Mouse (Mus musculus): ENCODE measurements around the gene Llgl2. TPM values are rescaled to one million over a fixed set of nuclear protein-coding genes. Genes with fewer than 3 reads are reported as not detected.

Llgl2 gene
- total and polyA plus RNA-seq, 3 experiments: 3.8 to 12.3 (median 9.2) TPM

DNA sequence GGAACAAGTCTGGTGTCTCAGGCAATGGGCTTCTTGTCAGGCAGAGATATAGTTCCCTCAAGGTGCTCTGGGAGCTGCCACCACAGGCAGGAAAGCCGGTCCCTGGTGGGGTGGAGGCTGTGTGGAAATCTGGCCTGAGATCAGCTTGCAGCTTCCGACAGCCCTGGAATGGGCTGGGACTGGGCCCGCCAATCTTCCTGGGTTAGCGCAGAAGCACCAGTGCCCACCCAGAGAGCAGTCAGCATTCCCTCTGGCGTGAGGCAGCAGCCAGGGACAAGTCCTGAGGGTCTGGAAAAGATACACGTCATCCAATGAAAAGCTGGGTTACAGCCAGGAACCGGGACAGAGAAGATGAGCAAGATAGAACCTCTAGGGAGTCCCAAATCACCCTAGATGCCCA lies 11.8 kb upstream of the Llgl2 start:
- dilution Hi-C loops (cut with MboI; ENCODE audit: extremely low pct_ligation_motif_present, extremely low pct_unique_long_range_greater_than_20kb, low sequenced_read_pairs) (no loop called here), in situ Hi-C loops (cut with MboI; ENCODE audit: low pct_ligation_motif_present, low pct_unique_long_range_greater_than_20kb, low sequenced_read_pairs) (loop anchor here (5.0 kb wide), 4 partner anchors 95 to 320 kb away; partner anchors contain the start of gene Nt5c)
- DNase-seq (ENCODE audit: extremely low read depth): no peak
- Histone ChIP-seq H3K9me3 (replicated peaks; ENCODE audit: low read length) (no peaks in the 10 kb centered on the region), H3K4me2 (ENCODE audit: insufficient read depth, low read depth, poor library complexity, severe bottlenecking) (no peak overlapping the region), H3K36me3 (replicated peaks in 1 of 2; ENCODE audit: control insufficient read depth in 1 of 2, insufficient read depth in 1 of 2, low read length in 1 of 2) (peaks cover 8 to 64% of the 10 kb centered on the region in 2 experiments), H3K4me3 (replicated peaks in 1 of 3; ENCODE audit: low read depth in 2 of 3, low read length in 2 of 3, poor library complexity in 1 of 3) (no peak overlapping the region), H3K27me3 (replicated peaks) (no peaks in the 10 kb centered on the region), H3K27ac (ENCODE audit: insufficient read depth, low read depth) (no peak overlapping the region), H3K9ac (ENCODE audit: insufficient read depth, low read depth) (no peak overlapping the region), H3K4me1 (ENCODE audit: control insufficient read depth in 1 of 2, insufficient read depth in 2 of 2) (peaks cover 13 to 54% of the 10 kb centered on the region in 2 experiments), H3K79me2 (replicated peaks; ENCODE audit: control insufficient read depth, extremely low read depth, insufficient read depth, poor library complexity, severe bottlenecking) (0 out of 2 replicates have a peak, but pooled peaks cover 5% of the 10 kb centered on the region)
- TF ChIP-seq ZKSCAN1 (IDR thresholded peaks at IDR 0.05; ENCODE audit: borderline replicate concordance, low read depth, low read length): no peak
- TF ChIP-seq NELFE (IDR thresholded peaks at IDR 0.05; ENCODE audit: low read depth, low read length): no peak
- TF ChIP-seq PAX5 (IDR thresholded peaks at IDR 0.05; ENCODE audit: low read length): no peak
- TF ChIP-seq CHD1 (IDR thresholded peaks at IDR 0.05; ENCODE audit: low read depth, low read length): no peak
- TF ChIP-seq ZC3H11A (IDR thresholded peaks at IDR 0.05; ENCODE audit: low read depth, low read length): no peak
- TF ChIP-seq CTCF (conservative IDR thresholded peaks at IDR 0.05 in 1 of 2, IDR thresholded peaks at IDR 0.05 in 1 of 2; ENCODE audit: low read depth in 2 of 2, low read length in 2 of 2): no peak

DNA sequence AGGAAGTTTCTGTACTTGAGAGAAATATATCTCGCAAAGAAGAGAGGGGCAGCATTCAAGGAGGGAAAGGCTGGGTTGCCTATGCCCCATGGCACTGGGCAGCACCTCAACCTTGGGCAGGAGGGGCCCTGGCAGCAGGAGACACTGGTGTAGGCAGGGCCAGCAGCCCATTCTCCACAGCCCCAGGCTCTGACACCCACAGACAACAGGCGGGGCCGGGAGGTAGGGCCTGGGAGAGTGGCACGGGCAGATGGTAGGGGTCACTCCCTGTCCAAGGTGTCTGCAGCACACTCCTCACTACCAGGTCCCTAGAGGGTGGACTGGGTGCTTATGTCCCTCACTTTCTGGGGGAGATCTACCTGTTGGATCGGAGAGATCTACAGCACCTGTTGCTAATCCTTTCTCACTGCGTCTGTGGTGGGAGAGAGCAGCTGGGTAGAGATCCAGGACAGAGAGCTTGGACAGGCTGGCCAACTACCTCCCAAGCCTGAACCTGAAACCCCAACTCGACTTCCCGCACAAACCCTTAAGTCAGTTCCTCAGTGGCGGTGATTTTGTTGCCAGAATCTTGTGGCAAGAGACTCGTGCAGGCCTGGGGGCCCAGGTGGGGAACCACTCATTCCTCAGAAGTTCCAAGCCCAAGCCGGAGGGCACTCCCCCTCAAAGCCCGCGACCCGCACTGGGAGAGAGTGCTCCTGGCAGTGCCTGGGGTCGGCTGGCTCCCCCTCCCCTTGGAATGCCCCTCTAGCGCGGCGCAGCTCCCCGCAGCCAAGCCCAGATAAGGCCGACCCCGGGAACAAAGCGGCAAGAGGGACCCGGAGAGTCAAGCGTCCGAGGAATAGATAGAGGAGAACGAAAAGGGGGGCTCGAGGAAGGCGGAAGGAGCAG lies 11.1 kb upstream of the Llgl2 start:
- Histone ChIP-seq H3K36me3 (replicated peaks in 1 of 2; ENCODE audit: control insufficient read depth in 1 of 2, insufficient read depth in 1 of 2, low read length in 1 of 2) (peaks cover 11 to 63% of the 10 kb centered on the region in 2 experiments), H3K4me2 (ENCODE audit: insufficient read depth, low read depth, poor library complexity, severe bottlenecking) (peak overlapping the region; percentile 82), H3K9me3 (replicated peaks; ENCODE audit: low read length) (no peaks in the 10 kb centered on the region), H3K27ac (ENCODE audit: insufficient read depth, low read depth) (no peak overlapping the region), H3K4me3 (replicated peaks in 1 of 3; ENCODE audit: low read depth in 2 of 3, low read length in 2 of 3, poor library complexity in 1 of 3) (peak overlapping the region; percentile 77 to 91 (median 81)), H3K79me2 (replicated peaks; ENCODE audit: control insufficient read depth, extremely low read depth, insufficient read depth, poor library complexity, severe bottlenecking) (0 out of 2 replicates have a peak, but pooled peaks cover 5% of the 10 kb centered on the region), H3K4me1 (ENCODE audit: control insufficient read depth in 1 of 2, insufficient read depth in 2 of 2) (peaks cover 13 to 54% of the 10 kb centered on the region in 2 experiments), H3K9ac (ENCODE audit: insufficient read depth, low read depth) (peak overlapping the region; percentile 77), H3K27me3 (replicated peaks) (no peaks in the 10 kb centered on the region)
- TF ChIP-seq SMC3 (IDR thresholded peaks at IDR 0.05; ENCODE audit: low read depth, low read length) (no peak), ZMIZ1 (IDR thresholded peaks at IDR 0.05; ENCODE audit: low read depth, low read length) (0 out of 2 replicates have a peak, but pooled peaks have one; percentile 35), CHD2 (IDR thresholded peaks at IDR 0.05; ENCODE audit: low read length) (no peak), MXI1 (IDR thresholded peaks at IDR 0.05; ENCODE audit: low read depth, low read length) (peak; percentile 22; the same call in 1 of the 2 replicates), PAX5 (IDR thresholded peaks at IDR 0.05; ENCODE audit: low read length) (no peak), SIN3A (IDR thresholded peaks at IDR 0.05; ENCODE audit: low read length) (0 out of 2 replicates have a peak, but pooled peaks have one; percentile 37), BHLHE40 (IDR thresholded peaks at IDR 0.05; ENCODE audit: low read depth, low read length) (peak; percentile 13; the same call in 1 of the 2 replicates), MYC (IDR thresholded peaks at IDR 0.05; ENCODE audit: low read depth, low read length) (no peak), EP300 (IDR thresholded peaks at IDR 0.05; ENCODE audit: low read length) (no peak)
- peak; percentile 13 for DNase-seq (ENCODE audit: extremely low read depth)
- in situ Hi-C loops (cut with MboI; ENCODE audit: low pct_ligation_motif_present, low pct_unique_long_range_greater_than_20kb, low sequenced_read_pairs) (loop anchor here (5.0 kb wide), 4 partner anchors 95 to 320 kb away; partner anchors contain the start of gene Nt5c), dilution Hi-C loops (cut with MboI; ENCODE audit: extremely low pct_ligation_motif_present, extremely low pct_unique_long_range_greater_than_20kb, low sequenced_read_pairs) (no loop called here)
